11 mouse cellular contexts compared by ENCODE assay signal in genomic region chr10:71428246-71428864, GRCm38 (mm10).
DNase-seq lines count a peak whose midpoint lies in the region; TF ChIP-seq lines count a peak whose summit lies in the region.
"Had no signal": no experiment of that assay in that cellular context is flagged by ENCODE, and none has a peak within 500 bp of the region (broad histone marks: within the 10 kb centered on the region; RNA-seq: fewer than 3 reads in every experiment).

No protein-coding gene starts in this region.

- TF ChIP-seq RAD21 in MEL (IDR thresholded peaks at IDR 0.05; ENCODE audit: low read depth, low read length): no peak

- H3K4me3 ChIP-seq in layer of hippocampus, adult 2 months: no peak overlapping the region
- H3K4me3 ChIP-seq in MEL (ENCODE audit: control insufficient read depth in 1 of 2, insufficient read depth in 1 of 2, low read depth in 2 of 2, low read length in 2 of 2): no peak overlapping the region
- H3K4me3 ChIP-seq: forebrain, embryonic 12.5 days; heart, embryonic 13.5 days; liver, embryonic 13.5 days had no signal

- H3K27me3 ChIP-seq in MEL (ENCODE audit: control insufficient read depth in 1 of 2, insufficient read depth in 2 of 2, low read length in 2 of 2): no peaks in the 10 kb centered on the region
- H3K27me3 ChIP-seq: forebrain, embryonic 12.5 days; heart, embryonic 13.5 days; liver, embryonic 13.5 days had no signal

- no peaks in the 10 kb centered on the region for H3K79me2 ChIP-seq in MEL (ENCODE audit: control insufficient read depth, insufficient read depth, low read length, poor library complexity)

- no peak overlapping the region for H3K9ac ChIP-seq in MEL (ENCODE audit: control insufficient read depth, low read depth, low read length, poor library complexity, severe bottlenecking)
- H3K9ac ChIP-seq: forebrain, embryonic 12.5 days; heart, embryonic 13.5 days; liver, embryonic 13.5 days had no signal

- no peak for DNase-seq in layer of hippocampus, adult 2 months (ENCODE audit: low spot score in 2 of 2)
- DNase-seq in layer of hippocampus, adult 9-10 months (ENCODE audit: low spot score): no peak
- peak; percentile 5 for DNase-seq in MEL (ENCODE audit: low read depth, low spot score)
- DNase-seq in brain, embryonic 14.5 days (ENCODE audit: low read depth): no peak
- DNase-seq in lung, postnatal 4 days: peak; percentile 26 to 31
- DNase-seq in B cell, adult 2 months: no peak
- no peak for DNase-seq in cerebellum, postnatal 4 days (ENCODE audit: low spot score in 2 of 2)
- DNase-seq: cerebellum, adult 2 months; liver, embryonic 13.5 days had no signal

- 0 out of 2 replicates have a peak, but pooled peaks have one; percentile 17 for TF ChIP-seq CTCF in layer of hippocampus, adult 2 months (conservative IDR thresholded peaks at IDR 0.05)
- no peak for TF ChIP-seq CTCF in MEL (IDR thresholded peaks at IDR 0.05 in 2 of 3, conservative IDR thresholded peaks at IDR 0.05 in 1 of 3; ENCODE audit: control insufficient read depth in 1 of 3, insufficient read depth in 1 of 3, low read depth in 2 of 3, low read length in 3 of 3, poor library complexity in 1 of 3, severe bottlenecking in 1 of 3)
- peak; percentile 13; the same call in 1 of the 2 replicates for TF ChIP-seq CTCF in brain, embryonic 14.5 days (IDR thresholded peaks at IDR 0.05; ENCODE audit: borderline replicate concordance, extremely low read depth, insufficient read depth, insufficient read length)

- no peak for TF ChIP-seq POLR2A in MEL (IDR thresholded peaks at IDR 0.05; ENCODE audit: control insufficient read depth in 1 of 2, insufficient read depth in 1 of 2, low read depth in 1 of 2, low read length in 2 of 2, poor library complexity in 1 of 2)
- TF ChIP-seq POLR2A in brain, embryonic 14.5 days (IDR thresholded peaks at IDR 0.05; ENCODE audit: borderline replicate concordance, extremely low read depth, insufficient read depth, insufficient read length, poor library complexity, severe bottlenecking): no peak

- no peaks in the 10 kb centered on the region for H3K9me3 ChIP-seq in MEL (replicated peaks; ENCODE audit: insufficient read depth, low read length)

- no peak overlapping the region for H3K27ac ChIP-seq in layer of hippocampus, adult 2 months
- no peak overlapping the region for H3K27ac ChIP-seq in MEL (ENCODE audit: control insufficient read depth, low read depth, low read length)
- H3K27ac ChIP-seq: forebrain, embryonic 12.5 days; heart, embryonic 13.5 days; liver, embryonic 13.5 days had no signal

- H3K4me1 ChIP-seq in MEL (ENCODE audit: control insufficient read depth in 1 of 2, insufficient read depth in 2 of 2, low read length in 2 of 2): no peaks in the 10 kb centered on the region
- H3K4me1 ChIP-seq: forebrain, embryonic 12.5 days; heart, embryonic 13.5 days; liver, embryonic 13.5 days had no signal

- H3K36me3 ChIP-seq in MEL (ENCODE audit: control insufficient read depth in 1 of 2, insufficient read depth in 2 of 2, low read length in 2 of 2): no peaks in the 10 kb centered on the region
- H3K36me3 ChIP-seq: forebrain, embryonic 12.5 days; heart, embryonic 13.5 days; liver, embryonic 13.5 days had no signal

- TF ChIP-seq EP300 in MEL (IDR thresholded peaks at IDR 0.05; ENCODE audit: low read depth in 1 of 2, low read length in 2 of 2): no peak

TF ChIP-seq in MEL, 35 proteins besides CTCF, POLR2A, EP300 and RAD21:
- no peak for TF ChIP-seq NRF1 (IDR thresholded peaks at IDR 0.05; ENCODE audit: insufficient read depth, low read depth, low read length, poor library complexity, severe bottlenecking)
- TF ChIP-seq NELFE (IDR thresholded peaks at IDR 0.05; ENCODE audit: low read depth, low read length): no peak
- no peak for TF ChIP-seq KAT2A (conservative IDR thresholded peaks at IDR 0.05; ENCODE audit: low read depth, low read length)
- TF ChIP-seq MXI1 (IDR thresholded peaks at IDR 0.05; ENCODE audit: low read depth, low read length): no peak
- no peak for TF ChIP-seq E2F4 (IDR thresholded peaks at IDR 0.05; ENCODE audit: borderline replicate concordance, low read depth, low read length)
- TF ChIP-seq ZMIZ1 (IDR thresholded peaks at IDR 0.05; ENCODE audit: low read depth, low read length): no peak
- TF ChIP-seq GATA1 (IDR thresholded peaks at IDR 0.05; ENCODE audit: low read depth, low read length): no peak
- no peak for TF ChIP-seq MYC (IDR thresholded peaks at IDR 0.05; ENCODE audit: low read depth, low read length)
- no peak for TF ChIP-seq BHLHE40 (IDR thresholded peaks at IDR 0.05; ENCODE audit: borderline replicate concordance, low read depth, low read length)
- TF ChIP-seq ELF1 (IDR thresholded peaks at IDR 0.05; ENCODE audit: low read depth, low read length): no peak
- no peak for TF ChIP-seq MYB (IDR thresholded peaks at IDR 0.05; ENCODE audit: low read depth, low read length)
- no peak for TF ChIP-seq MAZ (IDR thresholded peaks at IDR 0.05; ENCODE audit: low read depth, low read length)
- TF ChIP-seq MEF2A (IDR thresholded peaks at IDR 0.05; ENCODE audit: extremely low read depth, insufficient replicate concordance, low read depth, low read length, poor library complexity, severe bottlenecking): no peak
- TF ChIP-seq SMC3 (IDR thresholded peaks at IDR 0.05; ENCODE audit: low read depth, low read length): no peak
- TF ChIP-seq ZKSCAN1 (IDR thresholded peaks at IDR 0.05; ENCODE audit: low read depth, low read length): no peak

Comparison
In these comparisons a context has a peak if more than half of its experiments do, and no peak if none do; other contexts are left out.
1. DNase-seq: peak in MEL (single experiment) and lung, postnatal 4 days (2 of 2); none in layer of hippocampus, adult 2 months (0 of 2), layer of hippocampus, adult 9-10 months (single experiment), brain, embryonic 14.5 days (single experiment), B cell, adult 2 months (0 of 2) and cerebellum, postnatal 4 days (0 of 2).
2. CTCF ChIP-seq: peak in layer of hippocampus, adult 2 months (single experiment) and brain, embryonic 14.5 days (single experiment); none in MEL (0 of 3).